Mouse (Mus musculus): Measurements from ENCODE around the gene Fam189a1. TPM values are rescaled to one million over a fixed set of nuclear protein-coding genes. Genes with fewer than 3 reads are reported as not detected.

The Fam189a1 gene
- polyA plus RNA-seq, 1 experiment from 2014 or later: not detected

DNA sequence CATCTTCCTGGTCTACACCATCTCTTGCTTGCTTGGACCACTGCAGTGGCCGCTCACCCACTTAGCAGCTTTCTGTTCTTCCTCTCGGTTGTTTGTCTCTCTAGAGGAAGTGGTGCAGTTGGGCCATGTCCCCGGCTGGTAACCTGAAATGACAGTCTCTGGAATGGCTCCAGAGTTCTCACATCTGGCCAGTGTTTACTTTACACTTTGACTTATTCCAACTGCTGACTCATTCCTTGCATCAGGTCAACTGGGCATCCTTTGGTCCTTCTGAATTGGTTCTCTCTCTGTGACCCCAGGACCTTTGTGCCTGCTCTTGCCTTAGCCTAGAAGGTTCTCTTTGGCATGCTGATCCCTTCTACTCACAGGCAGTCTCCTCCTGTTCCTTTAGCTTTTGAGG is 427.6 kb downstream of the Fam189a1 start:
- Histone ChIP-seq H3K27me3 (replicated peaks) (no peaks in the 10 kb centered on the region), H3K4me1 (no peaks in the 10 kb centered on the region), H3K4me2 (no peak overlapping the region), H3K4me3 (no peak overlapping the region), H3K36me3 (no peaks in the 10 kb centered on the region), H3K9me3 (replicated peaks) (no peaks in the 10 kb centered on the region), H3K9ac (no peak overlapping the region), H3K27ac (no peak overlapping the region)
- ATAC-seq: no peak
- WGBS (ENCODE audit: insufficient replicate concordance): 42% methylated on average over 3 of the region's 3 CpGs

DNA sequence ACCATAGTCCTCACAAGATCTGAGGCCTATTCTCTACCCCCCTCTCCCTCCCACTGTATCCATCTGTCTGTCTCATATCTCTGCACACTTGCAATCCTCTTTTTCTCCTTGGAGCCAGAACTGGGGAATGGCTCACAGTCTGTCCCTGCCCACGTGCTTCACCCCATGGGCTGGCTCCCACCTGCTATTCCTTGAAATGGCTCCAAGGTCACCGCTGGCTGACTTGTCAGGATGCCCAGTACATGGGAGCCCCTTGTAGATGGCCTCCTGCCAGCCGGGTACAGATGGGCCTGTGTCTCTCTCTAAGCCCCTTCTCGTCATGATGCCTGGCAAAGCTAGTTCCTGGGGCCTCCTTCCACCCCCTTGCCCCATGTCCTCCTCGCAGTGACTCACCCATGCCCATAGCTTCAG is 428.2 kb downstream of the Fam189a1 start:
- no peak overlapping the region for H3K27ac ChIP-seq
- no peak overlapping the region for H3K9ac ChIP-seq
- H3K4me1 ChIP-seq: no peaks in the 10 kb centered on the region
- ATAC-seq: no peak
- H3K36me3 ChIP-seq: no peaks in the 10 kb centered on the region
- no peaks in the 10 kb centered on the region for H3K9me3 ChIP-seq (replicated peaks)
- H3K4me3 ChIP-seq: no peak overlapping the region
- H3K27me3 ChIP-seq (replicated peaks): no peaks in the 10 kb centered on the region
- 59% methylated on average over 5 of the region's 5 CpGs for WGBS (ENCODE audit: insufficient replicate concordance)
- H3K4me2 ChIP-seq: no peak overlapping the region

DNA sequence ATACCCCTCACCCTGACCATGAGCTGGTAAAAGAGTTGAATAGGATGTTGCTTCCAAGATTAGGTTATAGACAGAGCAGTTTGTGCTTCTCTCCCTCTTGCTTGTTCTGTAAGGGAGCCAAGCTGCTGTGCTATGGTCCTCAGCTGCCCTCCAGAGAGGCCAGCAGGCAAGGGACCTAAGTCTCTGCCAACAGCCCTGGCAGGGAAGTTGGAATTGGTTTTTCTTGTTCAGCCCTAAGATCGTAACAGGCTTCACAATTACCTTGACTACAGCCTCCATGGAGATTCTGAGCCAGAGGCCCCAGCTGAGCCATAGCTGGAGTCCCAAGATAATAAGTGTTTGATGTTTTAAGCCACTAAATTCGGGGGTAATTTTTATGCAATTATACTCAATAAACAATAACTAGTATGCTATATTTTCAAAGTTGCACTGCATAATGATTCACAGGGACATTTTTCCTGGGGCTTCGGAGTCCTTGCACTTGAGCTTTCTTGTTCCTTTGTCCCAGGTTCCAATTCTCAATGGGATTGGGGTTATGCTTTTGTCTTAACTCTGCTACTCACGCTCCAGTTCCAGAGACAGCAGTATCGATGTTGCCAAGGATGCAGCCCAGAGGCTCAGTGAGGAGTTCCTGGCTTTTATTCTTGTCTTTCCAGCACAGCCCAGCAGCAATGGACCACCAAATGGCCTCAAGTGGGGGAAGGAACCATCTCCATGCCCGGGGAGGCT is 430.2 kb downstream of the Fam189a1 start:
- no peak for ATAC-seq
- Histone ChIP-seq H3K36me3 (no peaks in the 10 kb centered on the region), H3K27me3 (replicated peaks) (no peaks in the 10 kb centered on the region), H3K9ac (no peak overlapping the region), H3K4me1 (no peaks in the 10 kb centered on the region), H3K4me3 (no peak overlapping the region), H3K4me2 (no peak overlapping the region), H3K9me3 (replicated peaks) (no peaks in the 10 kb centered on the region), H3K27ac (no peak overlapping the region)
- 60% methylated on average over 6 of the region's 6 CpGs for WGBS (ENCODE audit: insufficient replicate concordance)

DNA sequence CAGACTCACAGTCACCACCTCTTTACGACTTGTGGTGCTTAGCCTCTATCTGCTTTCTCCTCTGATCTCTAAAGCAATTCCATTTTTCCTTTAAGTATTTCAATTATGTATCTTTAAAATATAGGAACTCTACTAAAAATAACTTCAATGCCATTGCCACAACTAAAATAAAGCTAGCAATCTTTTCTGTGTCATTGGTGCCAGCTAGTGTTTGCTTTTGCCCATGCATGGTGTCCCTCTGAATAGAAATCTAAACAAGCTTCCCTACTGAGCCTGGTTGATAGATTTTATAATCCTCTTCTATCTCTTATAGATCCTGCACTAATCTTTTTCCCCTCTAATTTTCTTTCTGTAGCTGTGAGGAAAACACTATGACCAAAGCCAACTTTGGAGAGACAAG is 432.0 kb downstream of the Fam189a1 start:
- no peaks in the 10 kb centered on the region for H3K9me3 ChIP-seq (replicated peaks)
- no peaks in the 10 kb centered on the region for H3K36me3 ChIP-seq
- WGBS (ENCODE audit: insufficient replicate concordance): 73% methylated on average over 1 of the region's 1 CpGs
- no peaks in the 10 kb centered on the region for H3K27me3 ChIP-seq (replicated peaks)
- no peak overlapping the region for H3K9ac ChIP-seq
- ATAC-seq: no peak
- H3K4me2 ChIP-seq: no peak overlapping the region
- no peak overlapping the region for H3K27ac ChIP-seq
- no peak overlapping the region for H3K4me3 ChIP-seq
- no peaks in the 10 kb centered on the region for H3K4me1 ChIP-seq

DNA sequence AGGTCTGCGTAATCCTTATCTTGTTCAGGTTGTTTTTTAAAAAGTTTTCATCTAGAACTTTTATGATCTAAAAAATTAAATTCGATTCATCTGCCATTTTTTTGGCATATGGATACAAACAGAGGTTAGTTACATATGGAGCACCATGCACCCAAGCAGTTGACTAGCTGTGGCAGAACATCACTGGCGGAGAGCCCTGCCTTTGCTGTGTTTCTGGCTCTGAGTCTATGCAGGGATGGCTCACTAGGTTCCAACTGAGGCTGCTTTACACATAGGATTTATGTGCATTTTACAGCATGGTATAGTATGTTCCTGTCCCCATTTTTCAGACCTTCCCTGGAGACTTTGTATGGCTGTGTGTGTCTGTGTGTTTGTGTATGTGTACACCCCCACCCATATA is 433.1 kb downstream of the Fam189a1 start:
- Histone ChIP-seq H3K36me3 (no peaks in the 10 kb centered on the region), H3K9ac (no peak overlapping the region), H3K9me3 (replicated peaks) (no peaks in the 10 kb centered on the region), H3K4me2 (no peak overlapping the region), H3K27me3 (replicated peaks) (no peaks in the 10 kb centered on the region), H3K27ac (no peak overlapping the region), H3K4me3 (no peak overlapping the region), H3K4me1 (no peaks in the 10 kb centered on the region)
- ATAC-seq: no peak
- WGBS (ENCODE audit: insufficient replicate concordance): 64% methylated on average over 3 of the region's 3 CpGs

DNA sequence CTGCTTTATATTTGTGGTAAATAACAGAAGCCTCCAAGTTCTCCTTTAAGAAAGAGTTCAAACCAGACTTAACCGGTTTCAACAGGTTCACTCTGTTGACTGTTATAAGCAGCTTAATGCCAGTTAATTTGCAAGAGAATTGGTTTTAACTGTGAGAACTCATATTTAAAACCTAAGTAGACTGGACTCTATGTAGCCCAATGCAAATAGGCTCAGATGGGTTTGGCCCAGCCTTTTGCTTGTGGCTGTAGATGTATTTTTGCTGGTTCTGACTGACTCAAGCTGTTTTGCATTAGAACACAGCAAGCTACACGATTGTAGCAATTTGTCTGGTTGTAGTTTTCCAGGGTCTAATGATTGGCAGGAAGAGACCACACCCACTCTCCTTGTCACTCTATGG is 440.1 kb downstream of the Fam189a1 start:
- WGBS (ENCODE audit: insufficient replicate concordance): 58% methylated on average over 2 of the region's 2 CpGs

DNA sequence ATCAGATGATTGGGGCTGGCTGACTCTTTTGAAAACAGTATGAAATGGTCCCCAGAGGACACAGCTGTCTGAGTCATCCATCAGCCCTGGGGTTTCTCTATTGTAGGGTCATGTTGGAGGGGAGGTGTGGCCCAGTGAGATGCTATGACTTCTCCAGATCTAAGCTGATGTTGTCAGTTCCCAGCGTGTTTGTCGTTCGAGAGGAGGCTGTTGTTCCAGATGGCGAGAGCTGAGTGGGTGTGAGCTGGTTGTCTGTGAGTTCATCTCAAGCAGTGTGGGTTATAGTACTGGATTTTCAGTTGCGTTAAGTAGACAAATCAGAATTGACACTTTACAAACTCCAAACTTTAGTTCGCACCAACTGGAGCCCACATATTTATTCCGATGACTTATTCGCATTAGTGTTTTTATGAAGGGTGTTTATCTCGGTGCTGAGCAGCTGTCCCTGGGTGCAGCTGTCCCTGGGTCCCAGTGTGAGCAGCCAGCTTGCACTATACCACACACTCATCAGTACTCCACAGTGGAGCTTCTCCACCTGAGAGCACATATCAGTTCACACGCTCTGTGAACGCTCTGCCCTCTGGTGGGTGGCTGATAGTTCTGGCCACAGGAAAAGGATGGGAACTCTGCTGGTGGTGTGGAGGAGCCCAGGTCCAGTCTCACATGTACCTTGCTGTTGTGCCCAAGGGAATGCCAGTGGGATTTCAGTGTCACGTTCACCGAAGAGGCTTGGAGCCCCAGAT is 446.7 kb downstream of the Fam189a1 start:
- Histone ChIP-seq H3K9me3 (replicated peaks) (no peaks in the 10 kb centered on the region), H3K4me2 (no peak overlapping the region), H3K4me3 (no peak overlapping the region), H3K36me3 (no peaks in the 10 kb centered on the region), H3K9ac (no peak overlapping the region), H3K4me1 (no peaks in the 10 kb centered on the region), H3K27ac (no peak overlapping the region), H3K27me3 (replicated peaks) (no peaks in the 10 kb centered on the region)
- ATAC-seq: no peak
- 76% methylated on average over 13 of the region's 13 CpGs for WGBS (ENCODE audit: insufficient replicate concordance)

More for the DNA sequence above, 440.1 kb downstream of the Fam189a1 start:
- H3K9ac ChIP-seq: no peak overlapping the region
- no peak overlapping the region for H3K4me3 ChIP-seq
- no peaks in the 10 kb centered on the region for H3K4me1 ChIP-seq
- H3K4me2 ChIP-seq: no peak overlapping the region
- H3K9me3 ChIP-seq (replicated peaks): no peaks in the 10 kb centered on the region
- no peaks in the 10 kb centered on the region for H3K27me3 ChIP-seq (replicated peaks)
- H3K27ac ChIP-seq: no peak overlapping the region
- H3K36me3 ChIP-seq: no peaks in the 10 kb centered on the region
- no peak for ATAC-seq

DNA sequence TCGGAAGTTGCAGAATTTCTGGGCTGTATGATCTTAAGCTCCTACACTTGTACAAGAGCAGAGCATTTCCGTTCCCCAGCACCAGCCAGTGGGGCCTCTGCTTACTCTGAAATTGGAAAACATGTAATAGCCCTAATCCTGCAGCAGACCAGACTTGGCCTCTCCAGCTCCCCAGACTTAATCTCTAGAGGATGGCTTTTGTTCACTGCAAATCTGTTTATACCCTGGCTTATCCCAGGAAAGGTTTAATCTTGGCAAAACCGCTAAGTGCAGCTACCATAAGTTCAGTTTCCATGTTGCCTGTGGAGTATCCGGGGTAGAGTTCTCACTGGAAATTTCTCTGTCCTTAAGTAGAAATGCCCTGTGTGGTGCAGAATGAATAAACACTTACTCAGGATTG is 448.2 kb downstream of the Fam189a1 start:
- H3K4me3 ChIP-seq: no peak overlapping the region
- H3K27me3 ChIP-seq (replicated peaks): no peaks in the 10 kb centered on the region
- WGBS (ENCODE audit: insufficient replicate concordance): 59% methylated on average over 4 of the region's 4 CpGs
- H3K9me3 ChIP-seq (replicated peaks): 0 out of 2 replicates have a peak, but pooled peaks cover 1% of the 10 kb centered on the region
- no peak overlapping the region for H3K4me2 ChIP-seq
- H3K27ac ChIP-seq: no peak overlapping the region
- H3K4me1 ChIP-seq: no peaks in the 10 kb centered on the region
- H3K9ac ChIP-seq: no peak overlapping the region
- H3K36me3 ChIP-seq: no peaks in the 10 kb centered on the region
- no peak for ATAC-seq

Small RNA genes within 50 kb of the gene (microRNA-seq; reads per million reads assigned to microRNA genes)
- not detected for gene Gm25249
